Mouse (Mus musculus): ENCODE data around the gene Nelfe. TPM values are rescaled to one million over a fixed set of nuclear protein-coding genes. Genes with fewer than 3 reads are reported as not detected.

Nelfe gene
- total RNA-seq, 1 experiment: 63.4 TPM

DNA sequence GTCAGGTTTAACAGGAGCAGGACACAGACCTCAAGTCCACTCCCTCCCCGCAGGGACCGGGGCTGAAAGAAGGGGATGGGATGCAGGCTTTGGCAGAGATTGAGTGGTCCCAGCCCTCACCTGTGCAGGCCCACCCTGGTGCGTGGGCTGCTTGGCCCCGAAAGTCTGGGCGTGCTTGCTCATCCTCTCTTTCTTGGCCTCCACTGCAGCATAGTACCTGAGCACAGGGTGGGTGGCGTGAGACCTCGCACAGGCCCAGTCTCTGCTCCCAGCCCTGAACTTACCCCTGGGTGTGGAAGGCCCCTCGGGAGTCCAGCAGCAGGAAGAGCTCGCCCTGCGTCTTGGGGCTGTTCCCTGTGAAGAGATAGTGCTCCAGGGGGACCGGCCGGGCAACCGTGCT is 5.3 kb upstream of the Nelfe start:
- Histone ChIP-seq H3K9ac (ENCODE audit: insufficient read depth, low read depth, low read length, poor library complexity, severe bottlenecking) (no peak overlapping the region), H3K4me1 (ENCODE audit: control insufficient read depth in 2 of 2, insufficient read depth in 2 of 2, low read length in 2 of 2, poor library complexity in 1 of 2) (no peaks in the 10 kb centered on the region; a peak in 1 of 4 replicates), H3K36me3 (ENCODE audit: control insufficient read depth, insufficient read depth, low read length, poor library complexity, severe bottlenecking) (peaks cover 27% of the 10 kb centered on the region; the same call in 1 of the 2 replicates), H3K27ac (ENCODE audit: insufficient read depth, low read depth, low read length, poor library complexity, severe bottlenecking) (no peak overlapping the region), H3K9me3 (ENCODE audit: control insufficient read depth, insufficient read depth, low read depth, low read length) (no peaks in the 10 kb centered on the region), H3K4me3 (ENCODE audit: insufficient read depth in 1 of 2, low read depth in 1 of 2, low read length in 2 of 2, poor library complexity in 1 of 2, severe bottlenecking in 1 of 2) (no peak overlapping the region)
- no peak for DNase-seq (ENCODE audit: low read depth, low spot score)
- in situ Hi-C loops (cut with MboI; ENCODE audit: low sequenced_read_pairs in 2 of 2, unreplicated experiment in 2 of 2): no loop called here
- TF ChIP-seq HCFC1 (IDR thresholded peaks at IDR 0.05; ENCODE audit: borderline replicate concordance, insufficient read depth, low read length) (no peak), CHD2 (IDR thresholded peaks at IDR 0.05; ENCODE audit: low read depth, low read length) (no peak), ZNF384 (IDR thresholded peaks at IDR 0.05; ENCODE audit: low read depth, low read length) (no peak), MAFK (IDR thresholded peaks at IDR 0.05; ENCODE audit: insufficient read depth, low read depth, low read length) (no peak), ZC3H11A (IDR thresholded peaks at IDR 0.05; ENCODE audit: borderline replicate concordance, low read depth, low read length) (no peak)

DNA sequence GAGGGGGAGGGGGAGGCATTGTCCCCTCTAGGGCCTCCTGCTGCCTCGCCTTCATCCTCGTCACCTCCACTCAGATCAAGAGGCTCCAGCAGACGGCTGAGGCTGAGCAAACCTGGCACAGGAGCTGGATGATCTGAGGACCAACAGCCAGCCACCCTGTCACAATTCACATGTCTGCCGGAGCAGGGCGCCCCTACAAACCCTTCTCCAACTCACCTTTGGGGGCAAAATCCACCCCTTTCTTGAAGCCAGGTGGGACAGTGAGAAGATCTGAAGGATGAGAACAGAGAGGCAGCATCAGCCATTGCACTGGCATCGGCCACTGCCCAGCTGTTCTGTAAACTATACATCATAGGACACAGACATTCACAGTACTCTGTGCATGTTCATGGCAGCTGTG is 3.0 kb upstream of the Nelfe start:
- no peak for TF ChIP-seq ZC3H11A (IDR thresholded peaks at IDR 0.05; ENCODE audit: borderline replicate concordance, low read depth, low read length)
- no peak for DNase-seq (ENCODE audit: low read depth, low spot score)
- H3K9me3 ChIP-seq (ENCODE audit: control insufficient read depth, insufficient read depth, low read depth, low read length): no peaks in the 10 kb centered on the region
- H3K36me3 ChIP-seq (ENCODE audit: control insufficient read depth, insufficient read depth, low read length, poor library complexity, severe bottlenecking): peaks cover 13% of the 10 kb centered on the region; the same call in 1 of the 2 replicates
- no peak overlapping the region for H3K9ac ChIP-seq (ENCODE audit: insufficient read depth, low read depth, low read length, poor library complexity, severe bottlenecking)
- H3K4me1 ChIP-seq (ENCODE audit: control insufficient read depth in 2 of 2, insufficient read depth in 2 of 2, low read length in 2 of 2, poor library complexity in 1 of 2): peaks cover 0 to 4% of the 10 kb centered on the region in 2 experiments; a peak in 2 of 4 replicates
- no peak overlapping the region for H3K27ac ChIP-seq (ENCODE audit: insufficient read depth, low read depth, low read length, poor library complexity, severe bottlenecking)
- no peak overlapping the region for H3K4me3 ChIP-seq (ENCODE audit: insufficient read depth in 1 of 2, low read depth in 1 of 2, low read length in 2 of 2, poor library complexity in 1 of 2, severe bottlenecking in 1 of 2)
- in situ Hi-C loops (cut with MboI; ENCODE audit: low sequenced_read_pairs in 2 of 2, unreplicated experiment in 2 of 2): no loop called here

DNA sequence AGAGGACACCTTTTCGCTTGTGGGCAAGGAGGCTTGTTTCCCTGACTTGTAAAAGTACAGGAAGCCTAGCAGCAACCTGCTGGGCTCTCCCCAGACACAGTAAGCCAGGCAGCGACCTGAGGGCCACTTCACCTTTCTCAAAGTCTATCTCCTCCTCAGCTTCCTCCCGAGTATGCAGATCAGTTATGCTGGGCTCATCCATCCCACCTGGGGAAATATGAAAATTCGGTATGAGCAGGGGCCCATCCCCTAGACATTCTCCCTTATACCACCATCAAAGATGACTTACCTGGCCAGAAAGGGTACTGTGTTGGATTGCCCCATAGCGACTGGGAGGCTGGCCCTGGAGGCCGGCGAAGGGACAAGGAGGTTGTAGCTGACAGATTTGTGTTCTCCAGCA is 2.6 kb upstream of the Nelfe start:
- H3K4me3 ChIP-seq (ENCODE audit: insufficient read depth in 1 of 2, low read depth in 1 of 2, low read length in 2 of 2, poor library complexity in 1 of 2, severe bottlenecking in 1 of 2): no peak overlapping the region

DNA sequence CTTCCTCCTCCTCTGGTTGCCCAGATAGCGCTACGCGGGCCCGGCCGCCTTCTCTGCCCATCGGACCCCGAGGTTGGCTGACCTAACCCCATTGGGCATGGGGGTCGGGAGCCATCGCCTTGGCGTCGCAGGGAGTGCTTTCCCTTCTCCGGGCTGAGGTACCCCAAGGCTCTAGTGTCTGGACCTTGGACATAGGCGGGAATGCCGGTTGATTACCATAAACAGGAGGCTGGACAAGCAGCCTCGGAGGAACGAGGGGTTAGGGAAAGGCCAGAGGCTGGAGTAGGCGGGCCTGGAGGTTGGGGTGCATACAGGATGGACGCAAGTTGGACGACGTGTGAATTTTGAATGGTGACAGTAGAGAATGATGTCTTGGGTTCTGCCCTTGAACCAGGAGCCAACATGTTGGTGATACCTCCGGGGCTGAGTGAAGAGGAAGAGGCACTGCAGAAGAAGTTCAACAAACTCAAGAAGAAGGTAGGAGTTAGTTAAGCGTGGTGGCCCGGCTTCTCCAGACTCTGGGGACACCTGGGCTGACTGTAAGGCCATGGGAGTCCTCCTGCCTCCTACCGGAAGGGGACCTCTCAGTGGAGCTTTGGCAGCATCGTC is 430 bp downstream of the Nelfe start:
- in situ Hi-C loops (cut with MboI; ENCODE audit: low sequenced_read_pairs in 2 of 2, unreplicated experiment in 2 of 2): no loop called here
- Histone ChIP-seq H3K9me3 (ENCODE audit: control insufficient read depth, insufficient read depth, low read depth, low read length) (no peaks in the 10 kb centered on the region), H3K36me3 (ENCODE audit: control insufficient read depth, insufficient read depth, low read length, poor library complexity, severe bottlenecking) (peaks cover 34% of the 10 kb centered on the region), H3K9ac (ENCODE audit: insufficient read depth, low read depth, low read length, poor library complexity, severe bottlenecking) (peak overlapping the region; percentile 94), H3K4me1 (ENCODE audit: control insufficient read depth in 2 of 2, insufficient read depth in 2 of 2, low read length in 2 of 2, poor library complexity in 1 of 2) (peaks cover 0 to 4% of the 10 kb centered on the region in 2 experiments; a peak in 2 of 4 replicates), H3K4me3 (ENCODE audit: insufficient read depth in 1 of 2, low read depth in 1 of 2, low read length in 2 of 2, poor library complexity in 1 of 2, severe bottlenecking in 1 of 2) (peak overlapping the region; percentile 92), H3K27ac (ENCODE audit: insufficient read depth, low read depth, low read length, poor library complexity, severe bottlenecking) (peak overlapping the region; percentile 59)
- no peak for DNase-seq (ENCODE audit: low read depth, low spot score)
- TF ChIP-seq ZC3H11A (IDR thresholded peaks at IDR 0.05; ENCODE audit: borderline replicate concordance, low read depth, low read length): no peak
- TF ChIP-seq CHD2 (IDR thresholded peaks at IDR 0.05; ENCODE audit: low read depth, low read length): no peak
- TF ChIP-seq ZNF384 (IDR thresholded peaks at IDR 0.05; ENCODE audit: low read depth, low read length): no peak
- TF ChIP-seq MAFK (IDR thresholded peaks at IDR 0.05; ENCODE audit: insufficient read depth, low read depth, low read length): no peak
- TF ChIP-seq HCFC1 (IDR thresholded peaks at IDR 0.05; ENCODE audit: borderline replicate concordance, insufficient read depth, low read length): no peak

More for the DNA sequence above, 2.6 kb upstream of the Nelfe start:
- no peak overlapping the region for H3K9ac ChIP-seq (ENCODE audit: insufficient read depth, low read depth, low read length, poor library complexity, severe bottlenecking)
- H3K9me3 ChIP-seq (ENCODE audit: control insufficient read depth, insufficient read depth, low read depth, low read length): no peaks in the 10 kb centered on the region
- TF ChIP-seq ZC3H11A (IDR thresholded peaks at IDR 0.05; ENCODE audit: borderline replicate concordance, low read depth, low read length): no peak
- TF ChIP-seq CHD2 (IDR thresholded peaks at IDR 0.05; ENCODE audit: low read depth, low read length): no peak
- no peak for TF ChIP-seq HCFC1 (IDR thresholded peaks at IDR 0.05; ENCODE audit: borderline replicate concordance, insufficient read depth, low read length)
- TF ChIP-seq ZNF384 (IDR thresholded peaks at IDR 0.05; ENCODE audit: low read depth, low read length): no peak
- TF ChIP-seq MAFK (IDR thresholded peaks at IDR 0.05; ENCODE audit: insufficient read depth, low read depth, low read length): no peak
- no peak for DNase-seq (ENCODE audit: low read depth, low spot score)
- in situ Hi-C loops (cut with MboI; ENCODE audit: low sequenced_read_pairs in 2 of 2, unreplicated experiment in 2 of 2): no loop called here
- peaks cover 0 to 4% of the 10 kb centered on the region in 2 experiments; a peak in 2 of 4 replicates for H3K4me1 ChIP-seq (ENCODE audit: control insufficient read depth in 2 of 2, insufficient read depth in 2 of 2, low read length in 2 of 2, poor library complexity in 1 of 2)
- no peak overlapping the region for H3K27ac ChIP-seq (ENCODE audit: insufficient read depth, low read depth, low read length, poor library complexity, severe bottlenecking)
- H3K36me3 ChIP-seq (ENCODE audit: control insufficient read depth, insufficient read depth, low read length, poor library complexity, severe bottlenecking): peaks cover 18% of the 10 kb centered on the region; the same call in 1 of the 2 replicates

DNA sequence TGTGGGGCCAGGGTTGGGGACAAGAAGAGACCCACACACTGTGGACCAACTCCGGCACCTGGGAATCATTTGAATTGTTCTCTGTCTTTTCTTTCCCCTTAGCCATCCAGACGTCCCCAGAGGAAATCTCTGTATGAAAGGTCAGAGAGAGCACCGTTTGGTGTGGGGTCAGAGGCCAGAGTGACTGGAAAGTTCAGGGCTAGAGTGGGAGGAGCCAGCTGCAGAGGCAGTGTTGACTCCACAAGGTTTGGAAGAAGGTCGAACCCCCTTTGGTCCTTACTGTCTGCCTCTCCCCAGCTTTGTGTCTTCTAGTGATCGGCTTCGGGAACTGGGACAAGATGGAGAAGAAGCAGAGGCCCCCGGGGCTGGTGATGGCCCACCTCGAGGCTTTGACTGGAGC is 3.3 kb downstream of the Nelfe start:
- TF ChIP-seq ZNF384 (IDR thresholded peaks at IDR 0.05; ENCODE audit: low read depth, low read length) (no peak), MAFK (IDR thresholded peaks at IDR 0.05; ENCODE audit: insufficient read depth, low read depth, low read length) (no peak), HCFC1 (IDR thresholded peaks at IDR 0.05; ENCODE audit: borderline replicate concordance, insufficient read depth, low read length) (no peak), ZC3H11A (IDR thresholded peaks at IDR 0.05; ENCODE audit: borderline replicate concordance, low read depth, low read length) (no peak), CHD2 (IDR thresholded peaks at IDR 0.05; ENCODE audit: low read depth, low read length) (no peak)
- H3K9ac ChIP-seq (ENCODE audit: insufficient read depth, low read depth, low read length, poor library complexity, severe bottlenecking): no peak overlapping the region
- peaks cover 0 to 7% of the 10 kb centered on the region in 2 experiments; a peak in 3 of 4 replicates for H3K4me1 ChIP-seq (ENCODE audit: control insufficient read depth in 2 of 2, insufficient read depth in 2 of 2, low read length in 2 of 2, poor library complexity in 1 of 2)
- H3K4me3 ChIP-seq (ENCODE audit: insufficient read depth in 1 of 2, low read depth in 1 of 2, low read length in 2 of 2, poor library complexity in 1 of 2, severe bottlenecking in 1 of 2): no peak overlapping the region
- no peak overlapping the region for H3K27ac ChIP-seq (ENCODE audit: insufficient read depth, low read depth, low read length, poor library complexity, severe bottlenecking)
- in situ Hi-C loops (cut with MboI; ENCODE audit: low sequenced_read_pairs in 2 of 2, unreplicated experiment in 2 of 2): no loop called here
- no peak for DNase-seq (ENCODE audit: low read depth, low spot score)
- no peaks in the 10 kb centered on the region for H3K9me3 ChIP-seq (ENCODE audit: control insufficient read depth, insufficient read depth, low read depth, low read length)
- H3K36me3 ChIP-seq (ENCODE audit: control insufficient read depth, insufficient read depth, low read length, poor library complexity, severe bottlenecking): peaks cover 40% of the 10 kb centered on the region
